Mouse (Mus musculus): ENCODE measurements at regions not wholly inside any gene's neighbourhood (a gene's known extent, or its start where the extent isn't known, plus 50 kb on each side); places are given as distances from the start of the nearest gene placed in this dataset.
A peak's percentile ranks its signal among the peaks of the same experiment; 100 is the strongest.

DNA sequence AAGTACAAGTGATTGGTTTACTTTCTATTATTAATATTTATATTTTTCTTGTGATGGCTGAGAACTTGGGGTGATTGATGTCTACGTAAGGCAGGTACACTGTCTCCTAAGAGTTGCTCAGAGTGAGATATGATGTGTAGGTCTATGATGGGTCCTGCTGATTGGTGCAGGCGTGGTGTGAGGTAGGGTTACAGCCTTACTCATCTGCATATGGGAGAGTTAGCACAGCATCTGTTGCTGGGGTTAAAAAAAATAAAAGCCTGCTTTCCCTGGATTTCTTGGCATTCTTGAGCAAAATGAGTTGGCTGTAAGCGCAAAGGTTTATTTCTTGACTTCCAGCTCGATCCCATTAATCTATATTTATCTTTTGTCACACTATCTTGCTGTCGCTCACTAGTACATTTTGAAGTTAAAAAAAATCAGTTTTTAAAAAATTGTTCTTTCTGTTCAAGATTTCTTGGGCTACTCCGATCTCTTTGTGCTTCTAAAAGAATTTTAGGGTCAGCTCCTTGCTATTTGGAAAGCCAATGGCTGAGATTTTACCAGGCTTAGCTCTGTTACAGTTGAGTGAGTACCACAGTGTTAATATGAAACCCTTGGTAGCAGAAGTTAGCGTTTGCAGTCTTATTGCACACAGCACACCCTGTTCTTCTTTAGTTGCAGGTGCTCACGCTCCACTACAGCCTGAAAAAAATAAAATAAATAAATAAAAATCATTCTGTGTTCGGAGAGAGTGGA, 482.0 kb downstream of the Plekhb2 start:
- DNase-seq, result no peak

- DNase-seq, result no peak
Observed at GRCm38 (mm10) chr1:35332340-35332684, 482.5 kb downstream of the Plekhb2 start.

DNA sequence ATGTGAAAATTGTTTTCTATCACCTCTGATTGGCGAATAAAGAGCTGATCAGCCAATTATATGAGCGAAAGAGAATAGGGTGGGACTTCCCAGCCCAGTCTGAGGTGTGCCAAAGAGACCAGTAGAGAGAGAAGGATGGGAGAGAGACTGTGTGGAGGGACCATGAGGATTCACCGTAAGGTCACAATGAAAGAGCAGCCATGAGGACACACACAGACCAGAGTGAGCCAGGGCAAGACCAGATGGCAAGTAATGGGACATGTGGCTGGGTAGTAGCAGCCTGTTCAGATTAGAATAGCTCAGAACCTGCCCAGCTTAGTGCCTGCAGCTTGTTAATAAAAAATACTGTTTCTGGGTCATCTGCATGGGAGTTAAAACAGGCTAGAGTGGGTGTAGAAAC, 487.9 kb downstream of the Plekhb2 start:
- DNase-seq, result no peak

- no peak for DNase-seq
Observed at GRCm38 (mm10) chr1:35338184-35338583, 488.4 kb downstream of the Plekhb2 start.

GRCm38 (mm10) chr1:35344539-35344938, 494.8 kb downstream of the Plekhb2 start:
- no peak for DNase-seq

DNA sequence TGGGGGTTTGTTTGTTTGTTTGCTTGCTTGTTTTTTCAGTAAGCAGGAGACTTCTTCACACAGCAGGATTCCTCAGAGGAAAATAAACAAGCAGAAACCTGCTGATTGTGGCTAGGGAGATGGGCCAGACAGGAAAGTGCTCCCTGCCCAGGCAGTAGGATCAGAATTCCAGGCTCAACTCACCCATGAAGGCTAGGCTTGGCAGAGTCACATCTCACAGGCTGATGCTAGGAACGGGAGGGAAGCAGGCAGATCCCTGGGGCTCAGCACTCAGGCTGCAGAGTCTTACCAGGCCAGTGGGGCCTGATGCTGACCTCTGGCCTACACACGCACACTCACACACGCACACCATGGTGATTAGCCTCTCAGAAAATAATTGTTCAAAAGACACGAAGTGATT, 498.5 kb downstream of the Plekhb2 start:
- DNase-seq, result no peak

DNA sequence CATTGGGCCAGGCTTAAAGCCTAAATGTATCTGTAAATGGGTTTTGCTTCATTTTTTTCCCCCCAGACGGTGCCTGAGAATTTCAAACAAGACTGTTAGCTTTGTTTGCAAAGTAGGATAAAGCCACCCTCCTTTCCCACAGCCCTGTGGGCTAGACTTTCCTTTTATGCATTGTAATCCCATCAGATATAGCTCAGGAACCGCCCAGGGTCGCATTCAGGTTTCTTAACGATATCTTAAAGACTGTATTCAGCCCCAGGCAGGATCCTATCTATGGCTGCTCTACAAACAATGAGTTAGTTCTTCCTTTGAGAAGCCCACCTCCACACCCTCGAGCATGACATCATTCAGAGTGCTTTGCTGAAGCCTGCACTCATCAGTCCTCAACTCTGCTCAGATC, 509.2 kb downstream of the Plekhb2 start:
- no peak for DNase-seq

GRCm38 (mm10) chr1:35361465-35361864, 511.7 kb downstream of the Plekhb2 start:
- DNase-seq, result no peak

- no peak for DNase-seq
Observed at GRCm38 (mm10) chr1:35362836-35363235, 513.1 kb downstream of the Plekhb2 start.

DNA sequence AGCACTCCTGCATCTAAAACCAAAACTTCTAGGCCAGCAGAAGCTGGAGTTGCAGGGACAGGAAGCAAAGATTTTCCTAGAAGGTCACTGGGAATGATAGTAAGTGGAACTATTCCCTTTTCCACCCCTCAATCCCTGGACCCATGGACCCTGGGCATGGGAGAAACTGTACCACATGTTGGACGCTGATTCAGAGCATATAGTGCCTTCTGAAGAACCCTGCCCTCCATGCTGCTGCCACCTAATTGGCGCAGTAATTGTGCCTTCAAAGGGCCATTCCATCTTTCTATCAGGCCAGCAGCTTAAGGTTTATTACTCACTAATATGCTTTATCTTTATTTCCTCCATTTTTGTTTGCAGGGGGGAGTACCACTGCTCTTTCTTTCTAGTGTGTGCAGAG, 516.8 kb downstream of the Plekhb2 start:
- no peak for DNase-seq

- DNase-seq, result no peak
Observed at GRCm38 (mm10) chr1:35372751-35373150, 523.0 kb downstream of the Plekhb2 start.

GRCm38 (mm10) chr1:35380633-35381385, 531.0 kb downstream of the Plekhb2 start:
- DNase-seq, result no peak

GRCm38 (mm10) chr1:35385430-35385829, 535.7 kb downstream of the Plekhb2 start:
- DNase-seq, result peak; percentile 55

GRCm38 (mm10) chr1:35388181-35388580, 538.4 kb downstream of the Plekhb2 start:
- peak; percentile 35 for DNase-seq

GRCm38 (mm10) chr1:35390371-35390770, 540.6 kb downstream of the Plekhb2 start:
- no peak for DNase-seq

GRCm38 (mm10) chr1:35390858-35391586, 541.2 kb downstream of the Plekhb2 start:
- no peak for DNase-seq

DNA sequence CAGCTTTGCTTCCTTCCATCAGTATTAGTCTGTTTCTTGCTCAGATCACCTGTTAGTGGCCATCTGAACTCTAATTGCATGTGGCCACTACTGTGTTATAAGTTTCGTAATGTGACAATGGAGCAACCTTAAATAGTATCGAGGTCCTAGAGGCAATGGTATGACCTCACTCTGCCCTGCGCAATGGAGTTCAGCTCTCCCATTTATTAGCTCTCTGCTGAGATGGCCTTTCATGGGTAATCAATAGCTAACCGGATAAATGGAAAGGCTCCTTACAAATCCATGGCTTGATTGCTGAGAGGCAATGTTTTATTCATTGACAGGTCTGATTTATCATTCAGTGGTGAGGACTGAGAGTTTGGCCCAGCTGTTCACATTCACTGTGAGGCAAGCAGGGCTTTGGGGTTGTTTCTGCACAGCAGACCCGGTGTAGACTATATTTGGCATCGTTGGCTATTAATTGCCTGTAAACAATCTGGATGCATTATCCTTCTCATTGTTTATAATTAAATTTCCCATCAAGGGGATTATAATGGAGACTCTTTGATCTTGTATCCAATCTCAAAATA, 543.9 kb downstream of the Plekhb2 start:
- DNase-seq, result no peak

DNA sequence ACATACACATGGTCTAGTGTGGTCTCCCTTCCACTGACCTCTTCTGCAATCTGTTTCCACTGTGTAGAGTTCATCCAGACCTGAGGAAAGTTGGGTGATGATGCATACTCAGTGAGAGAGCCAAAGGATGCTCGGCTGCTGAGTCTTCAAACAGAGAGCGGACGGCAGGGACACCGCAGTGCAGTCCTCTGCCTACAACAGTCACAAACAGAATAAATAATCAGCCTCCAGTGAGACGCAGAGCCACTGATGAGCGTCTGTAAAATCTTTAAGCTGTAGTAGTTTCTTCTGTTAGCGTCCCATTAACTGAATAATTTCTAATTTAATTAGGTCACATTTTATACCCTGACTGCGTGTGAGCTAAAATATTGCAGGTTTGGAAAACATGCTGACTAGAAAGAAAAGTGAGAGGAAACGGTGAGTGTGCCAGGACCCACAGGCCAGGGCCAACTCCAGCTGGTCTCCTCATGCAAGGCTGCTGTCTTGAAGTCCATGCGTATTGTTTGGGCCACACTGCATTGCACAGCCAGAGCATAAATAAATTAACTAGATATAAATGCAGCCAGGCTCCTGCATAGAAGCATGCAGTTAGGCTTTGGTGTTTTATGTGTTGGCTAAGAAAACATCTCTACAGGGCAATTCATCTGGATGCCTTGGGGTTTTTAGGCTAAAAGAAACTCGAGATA, 551.0 kb downstream of the Plekhb2 start:
- DNase-seq, result no peak

DNA sequence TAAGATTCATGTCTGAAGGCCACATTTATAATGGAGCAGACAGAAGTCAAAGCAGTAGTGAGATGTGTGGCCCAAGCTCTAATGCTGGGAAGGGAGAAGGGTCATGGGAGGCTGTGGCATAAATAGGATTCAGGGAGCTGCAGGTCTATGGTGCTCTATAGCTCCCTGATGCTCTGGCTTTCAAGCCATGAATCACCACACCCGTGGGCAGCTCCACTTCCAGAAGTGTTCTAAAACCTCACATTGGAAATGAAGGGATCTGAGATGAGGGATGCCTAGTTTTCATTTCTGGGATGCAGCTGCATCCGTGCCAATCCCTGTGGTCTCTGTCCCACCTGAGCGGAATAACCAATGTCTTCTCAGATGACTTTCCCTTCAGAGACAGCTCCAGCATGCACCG, 553.2 kb downstream of the Plekhb2 start:
- DNase-seq, result peak; percentile 29

DNA sequence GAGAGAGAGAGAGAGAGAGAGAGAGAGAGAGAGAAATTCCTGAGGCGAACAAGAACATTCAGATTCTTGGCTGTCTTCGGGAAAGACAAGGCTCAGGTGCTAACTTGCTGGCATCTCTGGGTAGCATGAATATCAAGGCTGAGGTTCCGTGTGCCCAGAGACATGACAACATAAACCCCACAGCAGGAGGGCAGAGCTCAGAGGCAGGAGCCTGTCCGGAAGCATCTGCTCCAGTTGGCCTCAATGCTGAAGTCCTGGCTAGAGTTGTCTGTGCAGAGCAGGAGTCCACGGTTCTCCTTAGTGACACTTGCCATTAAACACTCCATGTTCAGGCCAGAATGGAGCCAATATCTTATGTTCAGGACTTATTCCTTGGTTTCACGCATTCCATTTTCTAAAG, 555.6 kb downstream of the Plekhb2 start:
- no peak for DNase-seq

DNA sequence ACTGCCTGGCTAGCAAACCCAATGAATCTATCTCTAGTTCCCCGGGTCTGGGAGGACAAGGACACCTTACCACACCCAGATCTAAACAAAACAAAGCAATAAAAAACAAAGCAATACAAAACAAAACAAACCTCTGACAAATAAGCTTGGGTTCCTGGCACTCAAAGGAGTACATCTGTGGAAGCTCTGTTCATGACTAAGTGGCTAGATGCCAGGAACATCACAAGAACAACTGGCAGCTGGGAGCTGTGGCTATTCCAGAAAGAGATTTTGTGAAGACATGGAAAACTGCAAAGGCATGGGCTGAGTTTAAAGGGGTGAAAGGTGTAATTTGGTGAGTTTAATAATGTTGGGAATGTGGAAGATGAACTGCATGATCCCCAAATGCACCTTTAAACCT, 565.9 kb downstream of the Plekhb2 start:
- DNase-seq, result no peak

DNA sequence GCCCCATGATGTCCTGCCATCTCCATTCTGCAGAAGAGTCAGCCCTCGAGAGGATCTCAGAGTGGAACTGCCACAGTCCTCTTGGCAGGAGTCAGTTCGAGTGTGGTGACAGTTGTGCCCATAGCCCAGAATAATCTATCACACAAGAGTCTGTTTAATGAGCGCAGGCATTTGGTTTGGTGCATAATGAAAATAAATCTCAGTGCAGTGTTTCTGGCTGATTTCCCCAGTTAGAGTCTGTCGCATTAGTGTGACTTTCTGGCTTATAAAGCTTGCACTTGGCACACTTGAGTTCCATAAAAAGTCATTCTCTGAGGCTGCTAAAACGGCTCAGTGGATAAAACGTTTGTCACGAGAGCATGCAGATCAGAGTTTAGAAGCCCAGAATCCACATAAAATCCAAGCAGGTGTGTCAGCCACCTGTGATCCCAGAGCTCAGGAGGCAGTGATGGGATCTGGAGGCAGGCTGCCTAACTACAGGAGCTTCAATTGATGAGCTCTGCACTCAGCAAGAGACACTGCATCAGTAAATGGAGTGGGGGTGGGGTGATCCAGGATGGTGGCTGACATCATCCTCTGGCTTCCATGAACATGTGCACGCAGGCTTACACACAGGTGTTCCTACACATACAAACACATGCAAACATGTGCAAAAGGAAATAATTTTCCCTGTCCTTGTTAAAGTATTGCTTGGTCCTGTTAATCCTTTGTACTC, 578.5 kb downstream of the Plekhb2 start:
- peak; percentile 17 for DNase-seq

Measured in right cerebral cortex, postnatal 25 days (tissue).